Mouse (Mus musculus) limb, embryonic 14.5 days (tissue): Measurements from ENCODE around the gene Ppp1r27. TPM values are rescaled to one million over a fixed set of nuclear protein-coding genes. Genes with fewer than 3 reads are reported as not detected.
A peak's percentile ranks its signal among the peaks of the same experiment; 100 is the strongest.

Experiments
- ATAC-seq: fragments of 200-750 bp; cut with Nextera tagmentation; 2 replicates; pipeline ENCODE4 v1.8.0; 2017; ENCODE audit warnings: low read depth, moderate number of reproducible peaks, moderate TSS enrichment; ENCODE audit not compliant: low FRiP score
- DNase-seq: peaks from one replicate; pipeline ENCODE4 v3.0.0-alpha.2; 2015; ENCODE audit warnings: low spot score
- H3K27ac ChIP-seq: fragments of 300-500 bp; sonication (generic); replicated peaks from 2 replicates; pipeline ENCODE4 v1.5.1; 2014; ENCODE audit warnings: low read depth, mild to moderate bottlenecking, low read length, moderate library complexity, mixed read lengths
- H3K27me3 ChIP-seq: fragments of 300-500 bp; sonication (generic); 2 replicates; pipeline ENCODE4 v1.6.1; 2014; ENCODE audit warnings: low read length, mixed read lengths; ENCODE audit not compliant: control insufficient read depth, insufficient read depth
- H3K36me3 ChIP-seq: fragments of 300-500 bp; sonication (generic); 2 replicates; pipeline ENCODE4 v1.6.1; 2014; ENCODE audit warnings: mild to moderate bottlenecking, low read length, moderate library complexity, mixed read lengths; ENCODE audit not compliant: control insufficient read depth, insufficient read depth
- H3K4me1 ChIP-seq: fragments of 300-500 bp; sonication (generic); 2 replicates; pipeline ENCODE4 v1.6.1; 2014; ENCODE audit warnings: antibody characterized with exemption, low read length, mixed read lengths; ENCODE audit not compliant: control insufficient read depth, insufficient read depth
- H3K4me2 ChIP-seq: fragments of 300-500 bp; sonication (generic); replicated peaks from 2 replicates; pipeline ENCODE4 v1.6.1; 2014; ENCODE audit warnings: low read depth, mild to moderate bottlenecking, low read length, moderate library complexity; ENCODE audit not compliant: severe bottlenecking
- H3K4me3 ChIP-seq: fragments of 300-500 bp; sonication (generic); replicated peaks from 2 replicates; pipeline ENCODE4 v1.5.1; 2014; ENCODE audit warnings: low read length
- H3K9ac ChIP-seq: fragments of 300-500 bp; sonication (generic); 2 replicates; pipeline ENCODE4 v1.6.1; 2014; ENCODE audit warnings: mild to moderate bottlenecking, low read depth, low read length, moderate library complexity; ENCODE audit not compliant: severe bottlenecking
- H3K9me3 ChIP-seq: fragments of 300-500 bp; sonication (generic); 2 replicates; pipeline ENCODE4 v1.6.1; 2016; ENCODE audit warnings: low read length; ENCODE audit not compliant: control insufficient read depth
- POLR2A ChIP-seq: fragments of 200-500 bp; IDR thresholded peaks from 2 replicates; pipeline ENCODE4 v1.8.0; 2012; ENCODE audit warnings: inconsistent platforms, mild to moderate bottlenecking, moderate library complexity, borderline replicate concordance; ENCODE audit not compliant: insufficient read depth, insufficient read length; ENCODE audit errors: extremely low read depth
- WGBS: fragments of 180-500 bp; shearing (Covaris S2); extraction: QIAGEN DNeasy Blood & Tissue Kit; methylation state at CpG from one replicate; pipeline ENCODE4 v1.1.7; 2014; 5-methylcytosine and 5-hydroxymethylcytosine counted together
- polyA plus RNA-seq, 2 experiments: library from polyadenylated mRNA; depleted of rRNA in 1 of 2; stranded (reverse) in 1 of 2; unstranded in 1 of 2; fragments of >200 nt; fragmentation: Nextera tagmentation in 1 of 2; extraction: Ambion mirVana in 1 of 2; gene quantifications; 2 replicates each; pipeline versions ENCODE4 v1.2.1 to v1.2.3; 2012 to 2014

The Ppp1r27 gene
- polyA plus RNA-seq, 2 experiments = 3.3 to 3.7 TPM

DNA sequence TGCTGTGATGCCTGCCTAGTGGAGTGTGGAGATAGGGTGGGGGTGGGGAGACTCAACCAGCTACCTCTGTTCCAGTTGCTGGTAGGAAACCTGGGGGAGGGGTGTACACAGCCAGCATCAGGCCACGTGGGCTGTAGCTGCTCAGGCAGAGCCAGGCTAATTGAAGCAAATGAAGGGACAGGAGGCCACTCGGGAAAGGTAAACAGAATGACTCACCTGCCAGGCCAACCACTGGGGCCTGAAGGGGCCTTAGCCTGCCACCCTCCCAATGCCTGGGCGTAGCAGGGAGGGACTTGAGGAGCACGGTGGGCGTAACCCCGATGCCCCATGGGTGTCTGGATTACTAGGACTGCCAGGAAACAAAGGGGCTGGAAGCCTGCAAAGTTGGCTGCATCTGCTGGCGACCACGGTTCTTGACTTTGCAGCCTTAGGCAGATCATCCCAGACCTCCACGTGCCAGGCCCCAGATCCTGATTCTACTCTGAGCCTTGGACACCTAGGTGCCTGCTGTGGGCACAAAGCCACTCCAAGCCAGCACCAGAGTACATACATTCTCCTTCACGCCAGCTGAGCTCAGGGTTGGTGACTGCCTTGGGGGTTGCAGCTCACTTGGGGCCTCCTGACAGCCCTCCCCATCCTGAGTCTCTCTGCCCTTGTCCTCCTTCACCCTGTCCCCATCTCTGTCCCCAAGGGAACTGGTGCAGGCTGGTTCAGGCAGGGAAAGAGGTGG, 11.5 kb downstream of the Ppp1r27 start:
- peaks cover 32% of the 10 kb centered on the region for H3K36me3 ChIP-seq
- H3K4me1 ChIP-seq = peaks cover 16% of the 10 kb centered on the region
- no peaks in the 10 kb centered on the region for H3K9me3 ChIP-seq
- no peak for TF ChIP-seq POLR2A
- H3K27ac ChIP-seq = peak overlapping the region; percentile 54
- no peak for DNase-seq
- H3K4me2 ChIP-seq = no peak overlapping the region
- peak; percentile 21; the same call in 1 of the 2 replicates for ATAC-seq
- H3K4me3 ChIP-seq = no peak overlapping the region
- H3K9ac ChIP-seq = peak overlapping the region; percentile 25; the same call in 1 of the 2 replicates
- H3K27me3 ChIP-seq = no peaks in the 10 kb centered on the region
- 27% methylated on average over 10 of the region's 10 CpGs for WGBS

GRCm38 (mm10) chr11:120538955-120539284, 12.0 kb downstream of the Ppp1r27 start:
- WGBS = 57% methylated on average over 8 of the region's 8 CpGs

DNA sequence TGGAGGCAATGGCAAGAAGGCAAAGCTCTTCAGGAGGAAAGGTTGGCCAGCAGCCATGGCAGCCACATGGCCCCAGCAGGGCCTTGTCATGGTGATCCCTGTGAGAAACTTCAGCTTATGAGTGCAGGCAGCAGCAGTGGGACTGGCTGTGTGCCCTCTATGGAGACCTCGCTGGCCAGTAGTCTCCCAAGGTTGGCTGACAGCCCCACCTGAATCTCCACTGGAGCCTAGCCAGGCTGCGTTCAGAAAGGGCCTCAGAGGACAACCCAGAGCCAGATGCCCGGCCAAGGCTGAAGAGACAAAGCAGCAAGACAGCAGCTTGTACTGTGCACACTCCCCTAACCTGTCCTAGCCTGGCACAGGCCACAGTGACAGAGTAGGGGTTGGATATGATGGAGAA, 12.4 kb downstream of the Ppp1r27 start:
- H3K9me3 ChIP-seq = no peaks in the 10 kb centered on the region
- H3K4me2 ChIP-seq = no peak overlapping the region
- WGBS = 69% methylated on average over 3 of the region's 3 CpGs
- H3K27ac ChIP-seq = peak overlapping the region; percentile 54; the same call in 1 of the 2 replicates
- H3K4me1 ChIP-seq = peaks cover 16% of the 10 kb centered on the region
- peaks cover 23% of the 10 kb centered on the region for H3K36me3 ChIP-seq
- ATAC-seq = no peak
- H3K27me3 ChIP-seq = no peaks in the 10 kb centered on the region
- no peak for TF ChIP-seq POLR2A
- no peak overlapping the region for H3K4me3 ChIP-seq
- no peak overlapping the region for H3K9ac ChIP-seq
- DNase-seq = peak; percentile 38

More at GRCm38 (mm10) chr11:120538955-120539284, 12.0 kb downstream of the Ppp1r27 start:
- DNase-seq = no peak
- H3K27me3 ChIP-seq = no peaks in the 10 kb centered on the region
- no peaks in the 10 kb centered on the region for H3K9me3 ChIP-seq
- TF ChIP-seq POLR2A = no peak
- H3K4me1 ChIP-seq = peaks cover 16% of the 10 kb centered on the region
- H3K36me3 ChIP-seq = peaks cover 27% of the 10 kb centered on the region
- H3K27ac ChIP-seq = peak overlapping the region; percentile 54
- H3K4me2 ChIP-seq = no peak overlapping the region
- no peak overlapping the region for H3K4me3 ChIP-seq
- ATAC-seq = no peak
- H3K9ac ChIP-seq = no peak overlapping the region

DNA sequence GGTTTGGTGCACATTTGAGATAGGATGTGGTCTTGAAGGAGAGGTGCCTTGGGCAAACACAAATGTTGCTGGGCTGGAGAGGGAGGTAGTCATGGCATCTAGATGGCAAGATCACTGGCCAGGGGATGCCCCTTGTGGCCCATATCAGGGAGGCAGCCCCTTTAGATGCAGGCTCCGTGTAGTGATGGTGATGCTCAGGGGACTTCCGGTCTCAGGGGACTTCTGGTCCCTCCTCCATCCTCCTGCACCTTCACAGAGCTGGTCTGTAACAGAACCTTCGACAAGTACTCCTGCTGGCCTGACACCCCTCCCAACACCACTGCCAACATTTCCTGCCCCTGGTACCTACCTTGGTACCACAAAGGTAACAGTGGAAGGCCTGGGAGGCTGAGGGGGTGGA, 15.1 kb downstream of the Ppp1r27 start:
- no peak overlapping the region for H3K4me2 ChIP-seq
- peaks cover 17% of the 10 kb centered on the region for H3K27me3 ChIP-seq
- H3K27ac ChIP-seq = no peak overlapping the region
- no peak for ATAC-seq
- TF ChIP-seq POLR2A = no peak
- H3K4me3 ChIP-seq = no peak overlapping the region
- WGBS = 69% methylated on average over 3 of the region's 3 CpGs
- DNase-seq = no peak
- no peaks in the 10 kb centered on the region for H3K9me3 ChIP-seq
- H3K36me3 ChIP-seq = no peaks in the 10 kb centered on the region
- peaks cover 21% of the 10 kb centered on the region for H3K4me1 ChIP-seq
- no peak overlapping the region for H3K9ac ChIP-seq

DNA sequence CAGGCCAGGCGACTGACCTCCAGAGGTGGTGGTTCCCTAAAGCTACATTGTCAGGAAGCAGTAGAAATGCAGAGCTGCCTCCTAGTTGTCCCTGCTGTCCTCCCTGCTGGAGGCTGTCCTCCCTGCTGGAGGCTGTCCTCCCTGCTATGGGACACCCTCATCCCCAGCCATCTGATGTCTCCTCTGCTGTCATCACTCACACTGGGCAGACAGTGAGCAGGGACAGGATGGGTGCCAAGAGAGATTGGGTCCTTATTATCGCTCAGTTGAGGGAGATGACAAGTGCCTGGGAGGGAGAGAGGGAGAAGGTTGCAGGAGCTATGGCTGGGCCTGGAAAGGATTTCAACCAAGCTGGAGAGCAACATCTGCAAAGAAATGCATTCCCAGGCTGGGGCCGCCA, 15.8 kb downstream of the Ppp1r27 start:
- Histone ChIP-seq H3K4me2 (no peak overlapping the region), H3K4me3 (no peak overlapping the region), H3K9me3 (no peaks in the 10 kb centered on the region), H3K27ac (no peak overlapping the region), H3K9ac (no peak overlapping the region), H3K36me3 (no peaks in the 10 kb centered on the region), H3K4me1 (peaks cover 24% of the 10 kb centered on the region), H3K27me3 (peaks cover 23% of the 10 kb centered on the region)
- WGBS = 85% methylated on average over 3 of the region's 3 CpGs
- no peak for TF ChIP-seq POLR2A
- ATAC-seq (no peak), DNase-seq (no peak)
